Mouse (Mus musculus) B cell, adult 2 months (primary cell): ENCODE measurements around the gene Zfp865.
A peak's percentile ranks its signal among the peaks of the same experiment; 100 is the strongest.
"Not testable (repeated sequence)": the region's sequence is repeated elsewhere in the genome, so short reads cannot be mapped to it uniquely, and the experiment has no call there.

Source experiments
- DNase-seq, 2 experiments: peaks; one replicate each; pipeline ENCODE4 v3.0.0; 2022

Zfp865 gene

DNA sequence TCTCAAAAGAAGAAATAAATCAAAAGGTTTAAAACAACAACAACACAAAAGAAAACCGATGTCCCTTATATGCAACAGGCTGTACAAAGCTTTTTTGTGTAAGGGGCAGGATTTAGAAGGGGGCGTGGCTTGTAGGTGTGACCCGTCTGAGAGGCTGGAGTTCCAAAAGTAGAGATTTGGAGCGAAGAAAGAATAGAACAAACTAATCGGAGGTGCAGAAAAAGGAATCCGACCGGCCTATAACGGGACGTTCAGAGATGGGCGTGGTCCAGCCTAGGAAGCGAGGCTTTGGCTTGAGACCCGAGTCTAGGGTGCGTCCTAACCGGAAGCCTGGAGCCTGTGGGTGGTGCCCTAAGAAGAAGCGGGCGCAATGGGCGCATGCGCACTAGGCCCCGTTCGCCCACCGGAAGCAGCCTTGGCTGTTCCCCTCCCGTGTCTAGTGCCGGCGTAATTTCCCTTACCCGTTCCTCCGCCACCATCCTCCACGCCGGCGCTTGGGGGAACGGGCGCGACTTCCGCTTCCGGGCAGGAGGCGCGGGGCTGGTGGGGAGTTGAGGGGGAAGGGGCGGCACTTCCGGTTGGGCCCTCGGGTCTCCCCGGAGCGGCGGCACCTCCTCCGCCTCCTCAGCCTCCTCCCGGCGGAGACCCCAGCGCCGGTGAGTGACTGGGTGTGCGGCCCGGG is at the start of gene Zfp865, which contains the start of gene Ccdc106:
Zfp865 (plus strand) TSS at position 377 of the 682 bp plus-strand sequence.
Ccdc106 (plus strand) TSS at position 554 of the 682 bp plus-strand sequence.
- DNase-seq, result peak; percentile 98

DNA sequence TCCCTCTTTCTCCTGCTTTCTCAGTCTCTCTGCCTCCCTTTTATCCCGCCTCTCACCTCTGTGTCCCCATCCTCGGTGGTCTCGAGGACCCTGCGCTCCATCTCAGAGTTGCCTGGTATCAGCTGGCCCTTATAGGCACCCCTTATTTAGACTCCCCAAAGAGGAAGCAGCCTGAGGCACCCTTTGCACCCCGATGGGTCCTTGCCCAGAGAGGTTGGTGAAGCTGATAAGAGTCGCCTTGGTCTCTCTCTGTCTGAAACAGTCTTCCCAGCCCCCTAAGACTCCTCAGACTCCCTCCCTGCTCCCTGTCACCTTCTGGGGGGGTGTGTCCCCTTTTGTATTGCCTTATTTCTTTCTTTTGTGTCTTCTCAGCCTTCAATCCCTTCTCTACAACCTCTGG is 49.1 kb upstream of the Zfp865 start, which contains the start of gene Sbk3:
Sbk3 (minus strand) TSS at position 101 of the 400 bp plus-strand sequence.
- no peak for DNase-seq

- no peak for DNase-seq
These were observed 48.5 kb upstream of the Zfp865 start for GRCm38 (mm10) chr7:4971710-4972109.

GRCm38 (mm10) chr7:4972321-4973047 is 47.7 kb upstream of the Zfp865 start:
- DNase-seq, result no peak

DNA sequence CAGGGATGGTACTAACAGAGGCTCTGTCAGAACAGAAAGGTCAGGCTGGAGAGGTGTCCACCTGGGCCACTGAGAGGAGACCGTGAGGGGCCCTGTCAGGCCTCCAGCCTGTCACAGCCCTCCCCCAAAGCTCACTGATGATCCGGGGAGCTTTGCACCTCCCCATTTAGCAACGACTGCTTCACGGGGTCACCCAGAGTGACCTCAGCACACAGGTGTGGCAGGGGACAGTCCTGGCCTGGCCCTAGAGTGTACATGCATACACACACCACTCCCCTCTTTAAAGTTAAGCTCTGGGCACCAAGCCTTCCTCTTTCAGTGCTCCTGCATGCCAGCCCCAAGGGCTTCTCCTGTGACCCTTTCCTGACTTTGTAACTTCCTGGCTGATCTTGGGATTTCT is 44.7 kb upstream of the Zfp865 start:
- no peak for DNase-seq

DNA sequence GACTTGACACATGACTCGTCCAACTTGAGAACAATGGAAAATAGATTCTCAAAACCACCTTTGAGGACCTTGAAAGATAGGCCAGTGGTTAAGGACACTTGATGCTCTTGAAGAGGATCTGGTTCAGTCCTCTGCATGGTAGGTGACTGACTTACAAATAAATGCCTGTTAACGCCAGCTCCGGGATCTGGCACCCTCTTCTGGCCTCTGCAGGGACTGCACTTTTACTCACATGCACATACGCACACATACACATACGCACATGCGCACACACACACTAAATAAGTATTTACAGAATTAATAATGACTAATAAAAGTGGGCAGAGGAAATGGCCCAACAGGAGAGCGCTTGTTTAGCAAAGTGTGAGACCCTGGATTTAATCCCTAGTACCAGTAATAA is 43.3 kb upstream of the Zfp865 start:
- peak; percentile 29 to 32 for DNase-seq

GRCm38 (mm10) chr7:4988250-4988649 is 31.9 kb upstream of the Zfp865 start:
- DNase-seq, result no peak

DNA sequence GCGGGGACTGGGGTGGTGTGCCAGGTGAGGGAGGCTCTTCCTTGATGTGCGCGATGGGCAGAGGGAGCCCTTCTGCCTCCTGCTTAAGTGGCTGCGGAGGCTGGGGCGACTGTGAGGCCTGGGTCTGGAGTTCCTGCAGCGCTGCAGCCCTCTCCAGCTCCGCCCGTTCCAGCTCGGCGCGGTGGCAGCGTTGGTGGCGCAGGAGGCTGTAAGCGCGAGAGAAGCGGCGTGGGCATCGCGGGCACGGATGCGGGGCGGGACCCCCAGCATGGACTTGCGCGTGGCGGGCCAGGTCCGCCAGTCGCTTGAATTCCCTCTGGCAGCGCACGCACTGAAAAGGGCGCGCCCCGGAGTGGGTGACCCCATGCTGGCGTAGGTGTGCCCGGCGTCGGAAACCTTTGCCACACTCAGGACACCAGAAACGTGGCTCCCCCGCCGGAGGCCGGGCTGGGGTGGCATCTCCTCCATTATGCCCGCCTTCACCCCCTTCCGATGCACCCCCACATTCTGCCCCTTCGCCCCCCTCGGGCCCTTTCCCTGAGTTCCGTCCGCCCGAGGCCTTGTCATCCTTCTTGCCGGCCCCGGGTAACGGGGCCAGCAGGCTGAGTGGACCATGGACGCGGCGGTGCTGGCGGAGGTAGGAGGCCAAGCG is 26.7 kb upstream of the Zfp865 start:
- DNase-seq, result no peak

DNA sequence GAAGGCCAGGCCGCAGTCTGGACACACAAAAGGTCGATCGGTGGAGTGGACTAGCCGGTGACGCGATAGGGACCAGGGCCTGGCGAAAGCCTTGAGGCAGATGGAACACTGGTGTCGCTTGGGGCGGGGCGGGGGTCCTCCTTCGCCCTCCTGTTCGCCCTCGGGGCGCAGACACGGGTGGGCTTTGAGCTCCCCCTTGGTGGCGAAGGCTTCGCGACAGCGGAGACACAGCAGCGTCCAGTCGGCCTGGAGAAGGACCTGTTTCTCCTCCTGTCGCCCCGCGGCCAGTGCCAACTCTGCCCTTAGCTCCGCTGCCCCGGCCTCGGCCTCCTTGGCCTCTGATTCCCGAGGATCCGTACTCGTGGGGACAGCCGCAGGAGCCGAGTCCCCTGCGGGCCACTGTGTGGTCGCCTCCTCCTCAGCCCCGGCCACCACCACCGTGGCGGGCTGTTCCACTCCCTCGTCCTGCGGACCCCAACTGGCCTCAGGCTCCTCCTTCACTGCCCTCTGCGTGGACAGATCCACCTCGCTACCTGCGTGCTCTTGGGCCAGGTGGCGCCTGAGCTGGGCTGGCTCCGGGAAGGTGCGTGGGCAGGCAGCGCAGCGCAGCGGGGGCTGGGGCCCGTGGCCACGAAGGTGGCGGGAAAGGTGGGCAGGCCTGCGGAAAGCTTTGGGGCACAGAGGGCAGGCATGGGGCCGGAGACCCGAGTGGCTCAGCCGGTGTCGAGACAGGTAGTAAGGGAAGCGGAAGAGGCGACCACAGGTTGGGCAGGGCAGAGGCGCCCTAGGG is 26.0 kb upstream of the Zfp865 start:
- no peak for DNase-seq

DNA sequence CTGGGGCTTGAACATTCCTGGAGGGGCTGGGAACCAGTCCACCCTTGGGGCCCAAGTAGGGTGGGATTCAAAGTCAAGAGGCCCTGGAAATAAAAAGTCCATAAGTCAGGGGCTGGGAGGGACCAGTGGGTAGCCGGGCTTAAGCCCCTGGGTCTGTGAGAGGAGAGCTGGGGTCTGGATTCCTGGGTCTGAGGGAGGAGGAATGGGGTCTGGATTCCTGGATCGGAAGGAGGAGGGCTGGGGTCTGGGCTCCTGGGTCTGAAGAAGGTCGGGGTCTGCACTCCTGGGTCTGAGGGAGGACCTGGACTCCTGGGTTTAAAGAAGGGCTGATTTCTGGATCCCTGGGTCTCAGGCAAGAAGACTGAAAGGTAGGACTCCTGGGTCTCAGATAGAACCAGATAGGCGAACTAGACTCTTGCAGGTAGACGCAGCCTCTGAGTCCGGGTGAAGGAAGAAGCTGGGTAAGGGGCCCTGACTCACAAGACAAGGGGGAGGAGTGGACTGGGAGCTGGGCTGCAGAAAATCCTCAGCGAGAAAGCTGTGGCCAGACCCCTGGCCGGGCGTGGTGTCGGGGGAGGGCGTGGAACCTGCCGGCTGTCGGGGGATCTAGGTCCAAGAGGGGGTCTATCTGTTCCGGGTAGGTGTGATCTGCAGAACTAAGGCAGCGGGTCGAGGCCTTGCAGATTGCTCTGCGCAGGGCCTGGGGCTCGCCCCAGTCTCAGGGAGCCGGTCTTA is 24.7 kb upstream of the Zfp865 start:
- no peak for DNase-seq

DNA sequence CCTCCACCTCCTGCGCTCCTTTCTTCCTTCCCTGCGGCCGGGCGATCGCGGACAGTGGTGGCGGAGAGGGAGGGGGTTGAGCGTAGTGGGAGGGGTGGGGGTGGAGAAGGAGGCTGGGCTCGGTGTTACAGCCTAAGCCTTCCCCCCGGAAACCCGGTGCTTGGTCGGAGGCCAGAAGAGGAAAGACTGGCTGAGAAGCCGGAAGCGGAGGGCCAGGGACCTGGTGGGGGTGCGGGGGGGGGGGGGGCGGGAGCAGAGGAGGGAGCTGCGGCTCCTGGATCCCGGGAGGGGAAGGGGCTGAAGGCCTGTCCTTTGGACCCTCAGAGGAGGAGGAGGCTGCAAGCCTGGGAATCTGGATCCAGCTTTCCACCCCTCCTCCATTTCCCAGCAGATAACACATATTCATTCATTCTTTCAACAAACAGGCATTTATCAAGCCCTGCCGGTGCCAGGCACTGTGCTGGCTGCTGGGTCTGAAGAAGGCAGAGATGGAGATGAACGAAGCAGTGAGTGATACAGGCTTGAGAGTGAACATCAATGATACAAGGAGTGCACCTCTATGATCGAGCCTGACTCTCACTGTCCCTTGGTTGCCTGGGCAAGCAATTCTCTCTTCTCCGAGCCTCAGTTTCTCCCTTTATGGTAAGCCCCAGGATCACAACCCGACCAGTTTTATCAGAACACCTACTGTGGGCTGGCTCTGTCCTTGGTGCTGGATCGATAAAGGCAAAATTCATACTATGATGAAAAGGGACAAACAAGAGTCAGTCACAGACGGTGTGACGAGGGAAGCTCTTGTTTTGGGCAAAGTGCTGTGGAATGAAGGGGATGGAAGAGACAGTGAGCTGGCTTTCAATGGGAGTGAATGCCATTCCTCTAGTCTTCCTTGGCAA is 23.9 kb upstream of the Zfp865 start, which contains the start of gene Zfp579:
Zfp579 (minus strand) TSS at position 156 of the 893 bp plus-strand sequence.
- DNase-seq, result peak; percentile 84 to 85

DNA sequence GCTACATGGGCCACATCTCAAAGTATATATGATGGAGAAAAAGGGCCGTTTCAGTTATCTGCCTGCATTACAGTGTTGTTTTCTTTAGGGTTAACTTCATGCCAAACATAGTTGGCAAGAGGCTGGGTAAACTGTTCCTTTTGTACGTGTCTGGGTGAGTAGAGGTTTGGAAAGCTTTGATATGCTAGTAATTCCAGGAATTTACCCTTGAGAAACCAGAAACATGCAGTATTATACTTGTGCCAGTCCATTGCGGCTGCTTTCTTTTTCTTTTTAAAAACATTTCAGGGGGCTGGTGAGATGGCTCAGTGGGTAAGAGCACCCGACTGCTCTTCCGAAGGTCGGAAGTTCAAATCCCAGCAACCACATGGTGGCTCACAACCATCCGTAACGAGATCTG is 23.2 kb upstream of the Zfp865 start:
- DNase-seq, result no peak

GRCm38 (mm10) chr7:4999876-5000275 is 20.3 kb upstream of the Zfp865 start:
- DNase-seq, result peak; percentile 54 to 62

GRCm38 (mm10) chr7:5002876-5003275 is 17.3 kb upstream of the Zfp865 start:
- not testable (repeated sequence) for DNase-seq

DNA sequence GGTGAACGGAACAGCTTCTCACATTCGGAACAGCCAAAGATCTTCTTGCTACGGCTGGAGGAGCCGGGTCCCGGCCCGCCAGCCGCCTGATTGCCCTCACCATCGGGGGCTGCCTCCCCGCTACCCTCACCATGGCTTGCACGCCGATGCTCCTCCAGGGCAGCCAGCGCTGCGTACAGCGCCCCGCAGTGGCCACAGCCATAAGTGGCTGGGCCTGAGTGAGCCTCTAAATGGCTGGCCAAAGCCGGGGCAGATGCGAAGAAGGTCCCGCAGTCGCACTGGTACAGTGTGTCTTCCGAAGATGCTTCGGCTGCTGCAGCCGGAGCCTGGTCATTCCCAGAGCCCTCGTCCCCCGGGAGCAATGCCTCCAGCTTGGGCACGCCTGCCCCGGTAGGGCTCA is 11.9 kb upstream of the Zfp865 start:
- DNase-seq, result no peak

GRCm38 (mm10) chr7:5012681-5013513 is 7.3 kb upstream of the Zfp865 start:
- DNase-seq, result no peak

- DNase-seq, result peak; percentile 98 to 99
These were observed 5.7 kb upstream of the Zfp865 start, which contains the start of the genes Zfp524 and Fiz1 for GRCm38 (mm10) chr7:5014251-5015117. Gene Zfp524 (plus strand): TSS chr7:5014415. Gene Fiz1 (minus strand): TSS chr7:5014697.

GRCm38 (mm10) chr7:5015118-5016001 is 4.8 kb upstream of the Zfp865 start, which contains the start of gene Gm44973:
Gene Gm44973 (plus strand): TSS chr7:5015496.
- peak; percentile 85 for DNase-seq
